Mouse (Mus musculus): ENCODE measurements around the gene Ifngr2. TPM values are rescaled to one million over a fixed set of nuclear protein-coding genes. Genes with fewer than 3 reads are reported as not detected.

The Ifngr2 gene
- total and polyA plus RNA-seq, 2 experiments = 7.3 to 8.2 TPM

- Histone ChIP-seq H3K27ac (replicated peaks; ENCODE audit: insufficient read depth, low read depth, low read length) (peak overlapping the region; percentile 52), H3K27me3 (ENCODE audit: control insufficient read depth, insufficient read depth, low read length) (no peaks in the 10 kb centered on the region), H3K4me3 (ENCODE audit: insufficient read depth, low read depth, low read length) (peak overlapping the region; percentile 61), H3K4me1 (ENCODE audit: control insufficient read depth, insufficient read depth, low read length) (peaks cover 11% of the 10 kb centered on the region), H3K79me2 (ENCODE audit: control insufficient read depth, insufficient read depth, low read length) (peaks cover 7% of the 10 kb centered on the region; the same call in 1 of the 2 replicates), H3K9ac (ENCODE audit: low read depth, low read length) (peak overlapping the region; percentile 53), H3K36me3 (ENCODE audit: control insufficient read depth, insufficient read depth, low read length) (no peaks in the 10 kb centered on the region)
- TF ChIP-seq CTCF (IDR thresholded peaks at IDR 0.05; ENCODE audit: low read depth, low read length) (no peak), POLR2A (IDR thresholded peaks at IDR 0.05; ENCODE audit: extremely low read depth, insufficient read depth, low read length) (no peak)
- peak; percentile 46 for DNase-seq (ENCODE audit: extremely low read depth, low read depth, low spot score)
- whole genome bisulfite sequencing = 28% methylated on average over 14 of the region's 14 CpGs
Measured at GRCm38 (mm10) chr16:91546391-91546835, 459 bp upstream of the Ifngr2 start.

DNA sequence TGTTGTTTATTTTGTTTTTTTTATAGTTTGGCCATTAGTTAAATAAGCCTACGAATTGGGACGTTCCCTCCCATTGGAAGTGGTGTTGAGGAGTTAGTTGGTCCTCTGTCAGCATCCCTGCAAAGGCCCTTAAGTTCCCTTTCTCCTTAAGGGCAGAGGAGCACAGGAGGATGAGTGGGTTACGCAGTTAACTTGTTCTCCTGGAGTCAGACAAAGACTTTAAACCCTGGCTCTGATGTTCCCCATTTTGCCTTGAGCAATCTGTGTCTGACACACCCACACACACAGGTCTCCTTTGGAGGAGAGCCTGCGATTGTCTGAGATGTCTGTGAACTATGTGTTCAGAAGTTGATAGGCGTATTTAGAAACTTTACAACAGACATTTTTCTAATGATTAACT lies 1.1 kb downstream of the Ifngr2 start:
- DNase-seq (ENCODE audit: extremely low read depth, low read depth, low spot score) = peak; percentile 55
- peaks cover 7% of the 10 kb centered on the region; the same call in 1 of the 2 replicates for H3K79me2 ChIP-seq (ENCODE audit: control insufficient read depth, insufficient read depth, low read length)
- WGBS = 11% methylated on average over 5 of the region's 5 CpGs
- H3K36me3 ChIP-seq (ENCODE audit: control insufficient read depth, insufficient read depth, low read length) = no peaks in the 10 kb centered on the region
- no peak overlapping the region for H3K9ac ChIP-seq (ENCODE audit: low read depth, low read length)
- H3K27ac ChIP-seq (replicated peaks; ENCODE audit: insufficient read depth, low read depth, low read length) = 0 out of 2 replicates have a peak overlapping the region, but pooled peaks have one; percentile 34
- no peak overlapping the region; the same call in 1 of the 2 replicates for H3K4me3 ChIP-seq (ENCODE audit: insufficient read depth, low read depth, low read length)
- peaks cover 11% of the 10 kb centered on the region for H3K4me1 ChIP-seq (ENCODE audit: control insufficient read depth, insufficient read depth, low read length)
- no peaks in the 10 kb centered on the region for H3K27me3 ChIP-seq (ENCODE audit: control insufficient read depth, insufficient read depth, low read length)
- TF ChIP-seq POLR2A (IDR thresholded peaks at IDR 0.05; ENCODE audit: extremely low read depth, insufficient read depth, low read length) (no peak), CTCF (IDR thresholded peaks at IDR 0.05; ENCODE audit: low read depth, low read length) (no peak)

DNA sequence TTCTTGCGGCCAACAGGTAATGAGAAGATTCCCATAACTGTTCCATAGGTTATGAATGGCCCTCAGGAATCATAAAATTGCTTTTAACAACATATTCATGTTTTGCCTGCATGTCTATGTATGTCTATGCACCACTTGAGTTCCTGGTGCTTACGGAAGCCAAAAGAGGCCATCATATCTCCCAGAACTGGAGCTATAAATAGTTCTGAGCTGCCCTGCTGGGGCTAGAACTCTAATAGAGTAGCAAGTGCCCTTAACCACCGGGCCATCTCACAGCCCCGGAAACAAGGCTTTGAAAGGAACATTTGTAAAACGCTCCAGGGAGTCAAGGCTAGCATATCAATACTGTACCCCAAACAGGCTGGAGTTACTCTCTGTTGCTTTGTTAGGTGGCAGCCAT lies 1.7 kb downstream of the Ifngr2 start:
- peaks cover 7% of the 10 kb centered on the region; the same call in 1 of the 2 replicates for H3K79me2 ChIP-seq (ENCODE audit: control insufficient read depth, insufficient read depth, low read length)
- WGBS = 52% methylated on average over 5 of the region's 5 CpGs
- H3K9ac ChIP-seq (ENCODE audit: low read depth, low read length) = 0 out of 2 replicates have a peak overlapping the region, but pooled peaks have one; percentile 7
- H3K27ac ChIP-seq (replicated peaks; ENCODE audit: insufficient read depth, low read depth, low read length) = no peak overlapping the region
- H3K4me1 ChIP-seq (ENCODE audit: control insufficient read depth, insufficient read depth, low read length) = peaks cover 11% of the 10 kb centered on the region
- H3K4me3 ChIP-seq (ENCODE audit: insufficient read depth, low read depth, low read length) = peak overlapping the region; percentile 5; the same call in 1 of the 2 replicates
- no peaks in the 10 kb centered on the region for H3K27me3 ChIP-seq (ENCODE audit: control insufficient read depth, insufficient read depth, low read length)
- no peaks in the 10 kb centered on the region for H3K36me3 ChIP-seq (ENCODE audit: control insufficient read depth, insufficient read depth, low read length)
- no peak for DNase-seq (ENCODE audit: extremely low read depth, low read depth, low spot score)
- TF ChIP-seq POLR2A (IDR thresholded peaks at IDR 0.05; ENCODE audit: extremely low read depth, insufficient read depth, low read length) (no peak), CTCF (IDR thresholded peaks at IDR 0.05; ENCODE audit: low read depth, low read length) (no peak)

DNA sequence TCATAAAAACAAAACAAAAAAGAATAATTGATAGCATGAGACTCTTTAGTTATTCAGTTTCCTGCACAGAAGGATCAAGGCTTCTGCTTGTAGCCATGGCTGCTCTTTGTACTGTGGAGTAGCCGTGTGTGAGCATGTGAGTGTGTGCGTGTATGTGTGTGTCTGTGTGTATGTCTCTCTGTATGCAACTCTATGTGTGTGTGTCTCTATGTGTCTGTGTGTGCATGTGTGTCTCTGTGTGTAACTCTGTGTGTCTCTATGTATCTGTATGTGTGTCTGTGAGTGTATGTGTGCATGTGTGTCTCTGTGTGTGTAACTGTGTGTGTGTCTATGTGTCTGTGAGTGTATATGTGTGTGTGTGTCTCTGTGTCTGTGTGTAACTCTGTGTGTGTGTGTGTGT lies 2.1 kb downstream of the Ifngr2 start:
- Histone ChIP-seq H3K4me1 (ENCODE audit: control insufficient read depth, insufficient read depth, low read length) (peaks cover 11% of the 10 kb centered on the region), H3K79me2 (ENCODE audit: control insufficient read depth, insufficient read depth, low read length) (peaks cover 7% of the 10 kb centered on the region; the same call in 1 of the 2 replicates), H3K27me3 (ENCODE audit: control insufficient read depth, insufficient read depth, low read length) (no peaks in the 10 kb centered on the region), H3K27ac (replicated peaks; ENCODE audit: insufficient read depth, low read depth, low read length) (no peak overlapping the region), H3K36me3 (ENCODE audit: control insufficient read depth, insufficient read depth, low read length) (no peaks in the 10 kb centered on the region), H3K9ac (ENCODE audit: low read depth, low read length) (no peak overlapping the region), H3K4me3 (ENCODE audit: insufficient read depth, low read depth, low read length) (0 out of 2 replicates have a peak overlapping the region, but pooled peaks have one; percentile 5)
- TF ChIP-seq POLR2A (IDR thresholded peaks at IDR 0.05; ENCODE audit: extremely low read depth, insufficient read depth, low read length) = no peak
- no peak for TF ChIP-seq CTCF (IDR thresholded peaks at IDR 0.05; ENCODE audit: low read depth, low read length)
- 75% methylated on average over 2 of the region's 2 CpGs for WGBS
- no peak for DNase-seq (ENCODE audit: extremely low read depth, low read depth, low spot score)

DNA sequence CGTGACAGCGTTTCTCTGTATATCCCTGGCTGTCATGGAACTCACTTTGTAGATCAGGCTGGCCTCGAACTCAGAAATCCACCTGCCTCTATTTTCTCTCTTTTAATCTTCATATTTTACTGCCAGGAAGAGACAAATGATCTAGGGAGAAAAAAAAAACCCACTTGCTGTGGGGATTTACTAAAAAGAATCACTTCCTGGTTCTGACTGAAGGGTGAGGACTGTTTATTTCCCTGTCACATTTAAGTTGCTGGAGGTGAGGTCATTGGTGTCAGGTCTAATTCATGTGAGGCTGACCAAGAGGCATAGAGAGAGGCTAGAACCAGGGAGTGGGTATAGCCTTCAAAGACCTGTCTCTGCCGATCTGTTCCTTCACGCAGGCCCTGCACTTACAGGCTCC lies 2.7 kb downstream of the Ifngr2 start:
- TF ChIP-seq POLR2A (IDR thresholded peaks at IDR 0.05; ENCODE audit: extremely low read depth, insufficient read depth, low read length) (no peak), CTCF (IDR thresholded peaks at IDR 0.05; ENCODE audit: low read depth, low read length) (no peak)
- no peak overlapping the region for H3K27ac ChIP-seq (replicated peaks; ENCODE audit: insufficient read depth, low read depth, low read length)
- DNase-seq (ENCODE audit: extremely low read depth, low read depth, low spot score) = no peak
- peaks cover 7% of the 10 kb centered on the region; the same call in 1 of the 2 replicates for H3K79me2 ChIP-seq (ENCODE audit: control insufficient read depth, insufficient read depth, low read length)
- WGBS = 73% methylated on average over 5 of the region's 5 CpGs
- H3K9ac ChIP-seq (ENCODE audit: low read depth, low read length) = no peak overlapping the region
- H3K36me3 ChIP-seq (ENCODE audit: control insufficient read depth, insufficient read depth, low read length) = no peaks in the 10 kb centered on the region
- H3K27me3 ChIP-seq (ENCODE audit: control insufficient read depth, insufficient read depth, low read length) = no peaks in the 10 kb centered on the region
- H3K4me3 ChIP-seq (ENCODE audit: insufficient read depth, low read depth, low read length) = no peak overlapping the region
- peaks cover 11% of the 10 kb centered on the region for H3K4me1 ChIP-seq (ENCODE audit: control insufficient read depth, insufficient read depth, low read length)

DNA sequence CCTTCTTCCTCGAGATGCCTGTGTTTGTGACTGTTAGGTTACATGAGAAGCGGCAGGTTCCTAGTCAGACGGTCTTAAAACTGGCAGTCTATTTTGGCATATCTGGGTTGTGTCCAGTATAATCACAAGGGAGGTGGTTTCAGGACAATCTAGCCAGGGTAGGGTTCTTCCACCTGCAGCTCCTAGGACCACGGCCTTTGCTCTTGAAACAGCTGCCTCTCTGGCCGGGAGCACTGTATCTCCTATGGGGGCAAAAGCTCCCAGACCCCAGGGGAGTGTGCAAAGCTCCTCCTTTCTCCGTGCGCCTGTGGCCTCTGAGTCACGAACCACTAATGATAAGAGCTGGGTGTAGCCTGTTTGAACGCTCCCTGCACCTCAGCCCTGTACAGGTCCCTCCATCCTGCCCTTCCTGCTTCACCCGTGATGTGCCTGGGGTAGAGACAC lies 4.2 kb downstream of the Ifngr2 start:
- H3K4me1 ChIP-seq (ENCODE audit: control insufficient read depth, insufficient read depth, low read length) = peaks cover 6% of the 10 kb centered on the region
- peaks cover 5% of the 10 kb centered on the region; the same call in 1 of the 2 replicates for H3K36me3 ChIP-seq (ENCODE audit: control insufficient read depth, insufficient read depth, low read length)
- no peak overlapping the region for H3K9ac ChIP-seq (ENCODE audit: low read depth, low read length)
- H3K79me2 ChIP-seq (ENCODE audit: control insufficient read depth, insufficient read depth, low read length) = peaks cover 12% of the 10 kb centered on the region; the same call in 1 of the 2 replicates
- no peaks in the 10 kb centered on the region for H3K27me3 ChIP-seq (ENCODE audit: control insufficient read depth, insufficient read depth, low read length)
- H3K4me3 ChIP-seq (ENCODE audit: insufficient read depth, low read depth, low read length) = no peak overlapping the region
- 72% methylated on average over 10 of the region's 10 CpGs for WGBS
- H3K27ac ChIP-seq (replicated peaks; ENCODE audit: insufficient read depth, low read depth, low read length) = no peak overlapping the region
- TF ChIP-seq POLR2A (IDR thresholded peaks at IDR 0.05; ENCODE audit: extremely low read depth, insufficient read depth, low read length) = no peak
- TF ChIP-seq CTCF (IDR thresholded peaks at IDR 0.05; ENCODE audit: low read depth, low read length) = no peak
- no peak for DNase-seq (ENCODE audit: extremely low read depth, low read depth, low spot score)

Measured in liver, adult 2 months (tissue).